Mouse (Mus musculus) v-Abl transformed pro-B cells (cell line): ENCODE results near the gene Kpna1.
"Not testable (repeated sequence)": the region's sequence is repeated elsewhere in the genome, so short reads cannot be mapped to it uniquely, and the experiment has no call there.

ENCODE experiments used
- in situ Hi-C, 2 experiments: fragments of 400-800 bp; cut with MboI; formaldehyde crosslinking; loops; one replicate each; pipeline ENCODE4 v1.15.1; 2025; ENCODE audit not compliant: unreplicated experiment in 2 of 2

Gene Kpna1

GRCm38 (mm10) chr16:35984471-35984870 is 5.9 kb downstream of the Kpna1 start:
- in situ Hi-C loops = no loop called here

- in situ Hi-C loops = no loop called here
Observed at GRCm38 (mm10) chr16:35987930-35988329, 9.4 kb downstream of the Kpna1 start.

GRCm38 (mm10) chr16:35992391-35992790 is 13.8 kb downstream of the Kpna1 start:
- in situ Hi-C loops = no loop called here

GRCm38 (mm10) chr16:35993316-35993715 is 14.8 kb downstream of the Kpna1 start:
- in situ Hi-C loops = no loop called here

- in situ Hi-C loops = not testable (repeated sequence)
Observed at GRCm38 (mm10) chr16:35998852-35999251, 20.3 kb downstream of the Kpna1 start.

- in situ Hi-C loops = no loop called here
Observed at GRCm38 (mm10) chr16:36008396-36008795, 29.8 kb downstream of the Kpna1 start.

GRCm38 (mm10) chr16:36016335-36016734 is 37.8 kb downstream of the Kpna1 start:
- in situ Hi-C loops = no loop called here

GRCm38 (mm10) chr16:36028120-36028519 is 49.6 kb downstream of the Kpna1 start:
- in situ Hi-C loops = not testable (repeated sequence)

- in situ Hi-C loops = no loop called here
Observed at GRCm38 (mm10) chr16:36040640-36041624, 62.4 kb downstream of the Kpna1 start, which contains the start of gene Wdr5b. Gene Wdr5b, plus strand, starts transcription at chr16:36041190.

GRCm38 (mm10) chr16:36041625-36042020 is 63.1 kb downstream of the Kpna1 start:
- in situ Hi-C loops = no loop called here

GRCm38 (mm10) chr16:36043073-36043472 is 64.5 kb downstream of the Kpna1 start:
- in situ Hi-C loops = no loop called here

- in situ Hi-C loops = no loop called here
Observed at GRCm38 (mm10) chr16:36043964-36044363, 65.4 kb downstream of the Kpna1 start.

GRCm38 (mm10) chr16:36047538-36047937 is 69.0 kb downstream of the Kpna1 start:
- in situ Hi-C loops = no loop called here

GRCm38 (mm10) chr16:36051491-36051890 is 72.9 kb downstream of the Kpna1 start:
- in situ Hi-C loops = no loop called here

GRCm38 (mm10) chr16:36053524-36054275 is 75.2 kb downstream of the Kpna1 start:
- in situ Hi-C loops = no loop called here

- in situ Hi-C loops = no loop called here
Observed at GRCm38 (mm10) chr16:36054920-36055319, 76.4 kb downstream of the Kpna1 start.

GRCm38 (mm10) chr16:36056416-36056815 is 77.9 kb downstream of the Kpna1 start:
- in situ Hi-C loops = no loop called here

- in situ Hi-C loops = no loop called here
Observed at GRCm38 (mm10) chr16:36057933-36058475, 79.5 kb downstream of the Kpna1 start.

- in situ Hi-C loops = loop anchor here in 1 of 2 experiments (10.0 kb wide), 1 partner anchor 188 kb away; the partner anchor contains the start of gene Parp14
Observed at GRCm38 (mm10) chr16:36062534-36062933, 84.0 kb downstream of the Kpna1 start.

- in situ Hi-C loops = loop anchor here in 1 of 2 experiments (10.0 kb wide), 1 partner anchor 189 kb away; the partner anchor contains the start of gene Parp14
Observed at GRCm38 (mm10) chr16:36063315-36063714, 84.8 kb downstream of the Kpna1 start.

- in situ Hi-C loops = loop anchor here in 1 of 2 experiments (10.0 kb wide), 1 partner anchor 190 kb away; the partner anchor contains the start of gene Parp14
Observed at GRCm38 (mm10) chr16:36064904-36065303, 86.4 kb downstream of the Kpna1 start.
